Mouse (Mus musculus): ENCODE results near the gene Cped1.

GRCm38 (mm10) chr6:21949226-21949731 is 36.4 kb upstream of the Cped1 start, which contains the start of gene Ing3:
- TF ChIP-seq CTCF (IDR thresholded peaks at IDR 0.05; ENCODE audit: low read depth) (no peak), EP300 (optimal IDR thresholded peaks at IDR 0.05) (no peak)
